Mouse (Mus musculus) cerebellum, adult 2 months (tissue): ENCODE measurements at regions not wholly inside any gene's neighbourhood (a gene's known extent, or its start where the extent isn't known, plus 50 kb on each side); places are given as distances from the start of the nearest gene placed in this dataset.

Source experiments
- CTCF ChIP-seq: fragments of 200-500 bp; IDR thresholded peaks from 2 replicates; pipeline ENCODE4 v1.5.1; 2011; ENCODE audit warnings: low read depth, mild to moderate bottlenecking, control low read depth, low read length, moderate library complexity, borderline replicate concordance; ENCODE audit not compliant: insufficient read depth
- POLR2A ChIP-seq: fragments of 200-500 bp; IDR thresholded peaks from 2 replicates; pipeline ENCODE4 v1.6.1; 2011; ENCODE audit warnings: low read length, control low read depth, borderline replicate concordance; ENCODE audit not compliant: insufficient read depth

GRCm38 (mm10) chr2:169502717-169503597, 84.6 kb downstream of the Gm11011 start:
- TF ChIP-seq CTCF (no peak), POLR2A (no peak)
